Mouse (Mus musculus): ENCODE data around the gene 4930432M17Rik.

DNA sequence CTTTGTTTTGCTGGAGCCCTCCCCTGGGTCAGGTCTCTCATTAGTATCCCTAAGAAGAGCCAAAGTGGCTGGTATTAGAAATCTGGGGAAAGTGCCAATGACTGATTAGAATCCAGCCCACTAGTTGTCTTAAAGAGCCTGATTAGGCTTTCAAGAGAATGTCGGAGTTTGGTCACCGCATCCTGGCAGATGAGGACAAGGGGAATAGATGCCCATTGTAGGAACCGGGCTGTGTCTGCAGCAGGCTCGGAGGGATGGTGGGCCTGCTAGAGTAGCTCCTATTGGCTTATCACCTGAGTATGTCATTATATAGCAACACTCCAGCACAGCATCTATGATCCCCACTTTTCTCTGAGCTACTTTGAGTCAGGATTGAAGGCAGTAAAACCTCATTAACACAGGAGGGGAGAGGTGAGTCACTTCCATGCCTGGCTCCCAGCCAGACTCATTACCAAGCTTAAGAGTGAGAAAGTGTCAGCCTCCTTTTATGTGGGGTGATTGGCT lies 15.9 kb downstream of the 4930432M17Rik start:
- TF ChIP-seq GATA1 (IDR thresholded peaks at IDR 0.05; ENCODE audit: low read length) (no peak), TAL1 (IDR thresholded peaks at IDR 0.05; ENCODE audit: low read length) (no peak)

Data from erythroblast, embryonic 14.5 days (primary cell).